35 mouse cellular contexts compared by ENCODE assay signal in genomic region chr14:34400021-34400420, GRCm38 (mm10). TPM values are rescaled to one million over a fixed set of nuclear protein-coding genes. Genes with fewer than 3 reads are reported as not detected.
A peak's percentile ranks its signal among the peaks of the same experiment; 100 is the strongest.
DNase-seq lines count a peak whose midpoint lies in the region; ATAC-seq and TF ChIP-seq lines count a peak whose summit lies in the region.
"Had no signal": no experiment of that assay in that cellular context is flagged by ENCODE, and none has a peak within 500 bp of the region (broad histone marks: within the 10 kb centered on the region; RNA-seq: fewer than 3 reads in every experiment).

No protein-coding gene starts in this region.

- ATAC-seq in heart, embryonic 12.5 days (ENCODE audit: insufficient number of reproducible peaks, low FRiP score) = no peak
- ATAC-seq in stomach, postnatal 0 days (ENCODE audit: low FRiP score, low TSS enrichment) = no peak
- ATAC-seq: CD4-positive, CD25-positive, alpha-beta regulatory T cell, adult 4 months; forebrain, embryonic 13.5 days; forebrain, postnatal 0 days; hindbrain, embryonic 16.5 days; intestine, embryonic 16.5 days had no signal

- no peaks in the 10 kb centered on the region for H3K9me3 ChIP-seq in heart, embryonic 10.5 days
- H3K9me3 ChIP-seq in heart, embryonic 12.5 days (replicated peaks) = no peaks in the 10 kb centered on the region
- no peaks in the 10 kb centered on the region for H3K9me3 ChIP-seq in stomach, postnatal 0 days (ENCODE audit: control insufficient read depth, low read length)
- no peaks in the 10 kb centered on the region for H3K9me3 ChIP-seq in limb, embryonic 10.5 days (replicated peaks)
- H3K9me3 ChIP-seq: embryonic facial prominence, embryonic 10.5 days; embryonic facial prominence, embryonic 13.5 days; forebrain, embryonic 13.5 days; heart, embryonic 15.5 days; hindbrain, embryonic 10.5 days; hindbrain, embryonic 13.5 days had no signal

- no peak overlapping the region for H3K4me3 ChIP-seq in heart, embryonic 10.5 days
- H3K4me3 ChIP-seq in heart, embryonic 12.5 days = no peak overlapping the region
- no peak overlapping the region for H3K4me3 ChIP-seq in stomach, postnatal 0 days (ENCODE audit: low read depth, low read length)
- no peak overlapping the region for H3K4me3 ChIP-seq in limb, embryonic 10.5 days
- H3K4me3 ChIP-seq: embryonic facial prominence, embryonic 10.5 days; embryonic facial prominence, embryonic 13.5 days; erythroblast, embryonic 14.5 days; forebrain, embryonic 13.5 days; gastrocnemius, adult 2 months; heart, embryonic 15.5 days; hindbrain, embryonic 10.5 days; hindbrain, embryonic 13.5 days had no signal

- TF ChIP-seq EP300 in stomach, postnatal 0 days (optimal IDR thresholded peaks at IDR 0.05) = no peak

- H3K27me3 ChIP-seq in heart, embryonic 10.5 days (ENCODE audit: insufficient read depth, poor library complexity, severe bottlenecking) = no peaks in the 10 kb centered on the region
- no peaks in the 10 kb centered on the region for H3K27me3 ChIP-seq in heart, embryonic 12.5 days (replicated peaks)
- H3K27me3 ChIP-seq in stomach, postnatal 0 days (ENCODE audit: control insufficient read depth, insufficient read depth, low read length) = no peaks in the 10 kb centered on the region
- no peaks in the 10 kb centered on the region for H3K27me3 ChIP-seq in limb, embryonic 10.5 days (ENCODE audit: low read depth, poor library complexity, severe bottlenecking)
- H3K27me3 ChIP-seq: embryonic facial prominence, embryonic 13.5 days; forebrain, embryonic 13.5 days; heart, embryonic 15.5 days; hindbrain, embryonic 13.5 days had no signal

- H3K4me1 ChIP-seq in heart, embryonic 10.5 days = 0 out of 2 replicates have a peak, but pooled peaks cover 5% of the 10 kb centered on the region
- H3K4me1 ChIP-seq in heart, embryonic 12.5 days (replicated peaks) = peaks cover 6% of the 10 kb centered on the region; the same call in 1 of the 2 replicates
- H3K4me1 ChIP-seq in stomach, postnatal 0 days (replicated peaks; ENCODE audit: control insufficient read depth, insufficient read depth) = no peaks in the 10 kb centered on the region
- H3K4me1 ChIP-seq in limb, embryonic 10.5 days = no peaks in the 10 kb centered on the region
- H3K4me1 ChIP-seq: embryonic facial prominence, embryonic 10.5 days; embryonic facial prominence, embryonic 13.5 days; forebrain, embryonic 13.5 days; hindbrain, embryonic 10.5 days; hindbrain, embryonic 13.5 days had no signal

- DNase-seq in heart, embryonic 10.5 days (ENCODE audit: low spot score) = peak; percentile 64
- peak; percentile 70 for DNase-seq in R1 (ENCODE audit: low read depth, low spot score)
- DNase-seq in brain, adult 2 months (ENCODE audit: low read depth, low spot score) = peak; percentile 15
- DNase-seq in stomach, postnatal 0 days (ENCODE audit: low spot score) = peak; percentile 7
- DNase-seq in limb, embryonic 10.5 days (ENCODE audit: low spot score) = no peak
- DNase-seq in kidney, adult 18-20 months = no peak
- DNase-seq: adrenal gland, adult 2 months; adrenal gland, postnatal 14 days; cerebellum, adult 11-12 months; cerebellum, adult 8-10 months; cerebellum, postnatal 10 days; cerebellum, postnatal 36 days; embryo, embryonic 11 days; forebrain, postnatal 0 days; gastrocnemius, adult 2 months; gastrocnemius, postnatal 14 days; heart, adult 18-20 months; heart, postnatal 10 days; heart, postnatal 36 days had no signal

- H3K4me2 ChIP-seq in heart, embryonic 12.5 days = no peak overlapping the region
- H3K4me2 ChIP-seq in stomach, postnatal 0 days (replicated peaks; ENCODE audit: low read depth) = no peak overlapping the region
- H3K4me2 ChIP-seq: embryonic facial prominence, embryonic 13.5 days; forebrain, embryonic 13.5 days; heart, embryonic 11.5 days; heart, embryonic 15.5 days; hindbrain, embryonic 13.5 days had no signal

- 88% methylated on average over 3 of the region's 3 CpGs for WGBS in heart, embryonic 10.5 days
- 79% methylated on average over 3 of the region's 3 CpGs for WGBS in heart, embryonic 12.5 days
- WGBS in stomach, postnatal 0 days = 87% methylated on average over 3 of the region's 3 CpGs
- WGBS in limb, embryonic 10.5 days = 90% methylated on average over 3 of the region's 3 CpGs

- H3K27ac ChIP-seq in heart, embryonic 10.5 days = no peak overlapping the region
- H3K27ac ChIP-seq in heart, embryonic 12.5 days (ENCODE audit: poor library complexity, severe bottlenecking) = no peak overlapping the region
- no peak overlapping the region for H3K27ac ChIP-seq in stomach, postnatal 0 days (replicated peaks)
- no peak overlapping the region for H3K27ac ChIP-seq in limb, embryonic 10.5 days
- H3K27ac ChIP-seq: embryonic facial prominence, embryonic 10.5 days; embryonic facial prominence, embryonic 13.5 days; forebrain, embryonic 13.5 days; gastrocnemius, adult 2 months; heart, embryonic 15.5 days; hindbrain, embryonic 10.5 days; hindbrain, embryonic 13.5 days had no signal

- no peak overlapping the region for H3K9ac ChIP-seq in heart, embryonic 12.5 days
- no peak overlapping the region for H3K9ac ChIP-seq in stomach, postnatal 0 days (ENCODE audit: low read length)
- H3K9ac ChIP-seq: embryonic facial prominence, embryonic 13.5 days; forebrain, embryonic 13.5 days; forebrain, postnatal 0 days; heart, embryonic 15.5 days; hindbrain, embryonic 13.5 days had no signal

- TF ChIP-seq CTCF in stomach, postnatal 0 days (IDR thresholded peaks at IDR 0.05; ENCODE audit: low read depth) = no peak

- peaks cover 68% of the 10 kb centered on the region for H3K36me3 ChIP-seq in heart, embryonic 10.5 days
- H3K36me3 ChIP-seq in heart, embryonic 12.5 days = peaks cover 76% of the 10 kb centered on the region
- H3K36me3 ChIP-seq in stomach, postnatal 0 days (ENCODE audit: control insufficient read depth, insufficient read depth, low read length) = peaks cover 4% of the 10 kb centered on the region; the same call in 1 of the 2 replicates
- peaks cover 70% of the 10 kb centered on the region for H3K36me3 ChIP-seq in limb, embryonic 10.5 days

RNA-seq across cellular contexts. Expression of gene Mmrn2, which starts 24.8 kb away (rescaled TPM):
- polyA plus RNA-seq in heart, embryonic 10.5 days (2016; fragmentation: Nextera tagmentation; extraction: Ambion mirVana) = 13.9 and 23.7 TPM in 2 replicates
- 31.3 and 32.0 TPM in 2 replicates for polyA plus RNA-seq in heart, embryonic 12.5 days (2016; fragmentation: Nextera tagmentation; extraction: Ambion mirVana)
- polyA plus RNA-seq in stomach, postnatal 0 days (2015; fragmentation: Nextera tagmentation; extraction: Ambion mirVana) = 4.1 TPM in 2 replicates
- 6.9 and 7.8 TPM in 2 replicates for polyA plus RNA-seq in limb, embryonic 10.5 days (2016; fragmentation: Nextera tagmentation; extraction: Ambion mirVana)
- polyA plus RNA-seq: erythroblast, embryonic 14.5 days had no signal

RNA-seq across cellular contexts. Expression of gene Sncg, which starts 25.4 kb away (rescaled TPM):
- polyA plus RNA-seq in heart, embryonic 10.5 days (2016; fragmentation: Nextera tagmentation; extraction: Ambion mirVana) = 2.3 and 4.6 TPM in 2 replicates
- polyA plus RNA-seq in heart, embryonic 12.5 days (2016; fragmentation: Nextera tagmentation; extraction: Ambion mirVana) = 1.9 and 2.3 TPM in 2 replicates
- polyA plus RNA-seq in stomach, postnatal 0 days (2015; fragmentation: Nextera tagmentation; extraction: Ambion mirVana) = 29.0 and 29.7 TPM in 2 replicates
- polyA plus RNA-seq in limb, embryonic 10.5 days (2016; fragmentation: Nextera tagmentation; extraction: Ambion mirVana) = 2.0 and 3.8 TPM in 2 replicates
- polyA plus RNA-seq: CD4-positive, CD25-positive, alpha-beta regulatory T cell, adult 4 months; erythroblast, embryonic 14.5 days had no signal

RNA-seq across cellular contexts. Expression of gene Fam25c, which starts 44.8 kb away (rescaled TPM):
- polyA plus RNA-seq in heart, embryonic 10.5 days (2016; fragmentation: Nextera tagmentation; extraction: Ambion mirVana) = not detected in 2 replicates
- polyA plus RNA-seq in heart, embryonic 12.5 days (2016; fragmentation: Nextera tagmentation; extraction: Ambion mirVana) = not detected in 2 replicates
- polyA plus RNA-seq in stomach, postnatal 0 days (2015; fragmentation: Nextera tagmentation; extraction: Ambion mirVana) = 793 and 847 TPM in 2 replicates
- not detected in 2 replicates for polyA plus RNA-seq in limb, embryonic 10.5 days (2016; fragmentation: Nextera tagmentation; extraction: Ambion mirVana)
- polyA plus RNA-seq: adrenal gland, adult 2 months; brain, embryonic 14.5 days; C2C12; CD4-positive, CD25-positive, alpha-beta regulatory T cell, adult 4 months; cortical plate, adult 2 months; embryonic facial prominence, embryonic 10.5 days; erythroblast, embryonic 14.5 days; forebrain, embryonic 13.5 days; forebrain, postnatal 0 days; frontal cortex, adult 2 months; heart, embryonic 11.5 days; heart, embryonic 15.5 days; hindbrain, embryonic 10.5 days; hindbrain, embryonic 13.5 days; hindbrain, embryonic 16.5 days; intestine, embryonic 16.5 days had no signal

Comparison
In these comparisons a context has a peak if more than half of its experiments do, and no peak if none do; other contexts are left out.
1. DNase-seq: peak in heart, embryonic 10.5 days (single experiment), R1 (single experiment), brain, adult 2 months (single experiment) and stomach, postnatal 0 days (single experiment); none in limb, embryonic 10.5 days (single experiment) and kidney, adult 18-20 months (single experiment).
2. RNA of gene Fam25c, which starts 44.8 kb away (polyA plus RNA-seq): 793 to 847 TPM in stomach, postnatal 0 days; not detected in heart, embryonic 10.5 days, not detected in heart, embryonic 12.5 days and not detected in limb, embryonic 10.5 days; every median in the first group is over 100 times any median in the second.